8 mouse cellular contexts compared by ENCODE assay signal in the genomic region with DNA sequence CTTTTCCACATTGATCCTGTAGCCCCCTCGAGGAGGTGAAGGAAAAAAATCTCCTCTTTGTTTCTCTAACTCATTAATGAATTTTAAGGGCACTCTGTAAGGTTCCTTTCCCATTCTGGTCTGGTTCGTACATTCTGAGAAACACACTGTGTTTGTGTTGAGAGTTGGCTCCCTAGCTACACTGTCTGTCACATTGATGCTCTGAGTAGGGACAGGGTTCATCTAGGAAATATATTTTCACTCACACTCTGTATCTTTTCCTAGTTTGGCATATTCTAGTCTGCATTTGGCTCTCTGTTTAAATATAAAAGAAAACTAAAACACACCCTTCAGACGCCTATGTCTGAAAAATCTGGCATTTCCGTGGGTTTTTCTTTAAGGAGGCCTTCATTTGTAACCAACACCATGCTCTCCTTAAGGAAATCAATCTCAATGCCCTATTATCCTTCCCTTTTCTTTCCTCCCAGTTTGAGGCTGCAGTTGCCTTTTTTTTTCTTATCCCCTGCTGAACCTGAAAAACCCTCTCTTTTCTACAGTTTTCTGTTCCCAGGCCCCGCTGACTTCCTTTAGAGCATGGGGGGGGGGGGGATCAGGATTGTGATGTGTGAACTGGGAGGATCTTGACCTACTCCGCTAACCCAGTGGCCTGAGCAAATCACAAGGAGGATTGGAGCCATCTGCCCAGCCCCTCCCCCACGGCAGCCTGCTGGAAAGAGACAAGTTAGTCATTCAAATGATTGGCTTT. TPM values are rescaled to one million over a fixed set of nuclear protein-coding genes. Genes with fewer than 3 reads are reported as not detected.
DNase-seq lines count a peak whose midpoint lies in the region; ATAC-seq and TF ChIP-seq lines count a peak whose summit lies in the region.

No protein-coding gene starts in this region.

- DNase-seq in adrenal gland, adult (ENCODE audit: inconsistent age in 2 of 2, low spot score in 1 of 2), result peak; percentile 62 to 84
- peak; percentile 65 for DNase-seq in cerebellum, adult 9-11 months
- DNase-seq in frontal cortex, adult 2 months (ENCODE audit: extremely low spot score in 1 of 2, low spot score in 1 of 2), result peak; percentile 73 to 89
- DNase-seq in hindbrain, embryonic 11.5 days (ENCODE audit: low spot score), result peak; percentile 90
- DNase-seq in layer of hippocampus, postnatal 25 days (ENCODE audit: extremely low spot score in 1 of 2, low spot score in 1 of 2), result peak; percentile 33 to 69
- DNase-seq in lung, postnatal 4 days, result peak; percentile 58 to 81
- peak; percentile 61 to 74 for DNase-seq in right cerebral cortex, postnatal 36 days (ENCODE audit: low spot score in 2 of 2)
- no peak for DNase-seq in thymus, adult 2 months

- peak overlapping the region; percentile 52 for H3K4me3 ChIP-seq in hindbrain, embryonic 11.5 days (ENCODE audit: low read depth, low read length)
- no peak overlapping the region for H3K4me3 ChIP-seq in thymus, adult 2 months (ENCODE audit: control insufficient read depth, insufficient read depth, low read length)

- 4% methylated on average over 7 of the region's 7 CpGs for WGBS in hindbrain, embryonic 11.5 days
- WGBS in thymus, adult 2 months, result 67% methylated on average over 7 of the region's 7 CpGs

- peak; percentile 94 for ATAC-seq in hindbrain, embryonic 11.5 days (ENCODE audit: low FRiP score)

- no peaks in the 10 kb centered on the region for H3K36me3 ChIP-seq in hindbrain, embryonic 11.5 days (ENCODE audit: control insufficient read depth, insufficient read depth, low read length)
- H3K36me3 ChIP-seq in thymus, adult 2 months (ENCODE audit: control insufficient read depth, insufficient read depth, low read length), result no peaks in the 10 kb centered on the region

- H3K27ac ChIP-seq in hindbrain, embryonic 11.5 days (ENCODE audit: low read depth, low read length), result peak overlapping the region; percentile 88
- H3K27ac ChIP-seq in thymus, adult 2 months (ENCODE audit: control insufficient read depth, insufficient read depth, low read length), result no peak overlapping the region

- H3K27me3 ChIP-seq in hindbrain, embryonic 11.5 days (ENCODE audit: control insufficient read depth, insufficient read depth, low read length), result no peaks in the 10 kb centered on the region
- no peaks in the 10 kb centered on the region for H3K27me3 ChIP-seq in thymus, adult 2 months (ENCODE audit: control insufficient read depth, insufficient read depth, low read length)

- peak overlapping the region; percentile 72 for H3K9ac ChIP-seq in hindbrain, embryonic 11.5 days (ENCODE audit: low read depth, low read length)

- peaks cover 6% of the 10 kb centered on the region for H3K4me1 ChIP-seq in hindbrain, embryonic 11.5 days (replicated peaks; ENCODE audit: control insufficient read depth, insufficient read depth, low read length)
- H3K4me1 ChIP-seq in thymus, adult 2 months (replicated peaks; ENCODE audit: control insufficient read depth, insufficient read depth, low read length), result no peaks in the 10 kb centered on the region

- peak overlapping the region; percentile 46 for H3K4me2 ChIP-seq in hindbrain, embryonic 11.5 days (replicated peaks; ENCODE audit: low read depth, low read length)

- TF ChIP-seq POLR2A in thymus, adult 2 months (IDR thresholded peaks at IDR 0.05; ENCODE audit: control insufficient read depth, extremely low read depth, insufficient read depth, low read length, poor library complexity), result no peak

- no peaks in the 10 kb centered on the region for H3K9me3 ChIP-seq in hindbrain, embryonic 11.5 days (ENCODE audit: control insufficient read depth, low read length)

- no peak for TF ChIP-seq CTCF in thymus, adult 2 months (IDR thresholded peaks at IDR 0.05; ENCODE audit: borderline replicate concordance, control insufficient read depth, extremely low read depth, insufficient read depth, low read length, poor library complexity)

RNA-seq across cellular contexts. Expression of a gene that starts 0.4 kb away (rescaled TPM):
- polyA plus RNA-seq in frontal cortex, adult 2 months (2012; rRNA removed), result 471 and 572 TPM in 2 replicates
- 1,341 and 1,349 TPM in 2 replicates for polyA plus RNA-seq in hindbrain, embryonic 11.5 days (2014; fragmentation: Nextera tagmentation; extraction: Ambion mirVana)
- 100 to 1,000 TPM; 109 to 116 TPM for total RNA-seq in layer of hippocampus, postnatal 25 days (2021)
- 0.16 and 0.31 TPM in 2 replicates for polyA plus RNA-seq in thymus, adult 2 months (2012; rRNA removed)

RNA-seq across cellular contexts. Expression of a gene that starts 9.8 kb away (rescaled TPM):
- 42.2 and 48.2 TPM in 2 replicates for polyA plus RNA-seq in frontal cortex, adult 2 months (2012; rRNA removed)
- 13.1 and 13.9 TPM in 2 replicates for polyA plus RNA-seq in hindbrain, embryonic 11.5 days (2014; fragmentation: Nextera tagmentation; extraction: Ambion mirVana)
- total RNA-seq in layer of hippocampus, postnatal 25 days (2021), result 10 to 100 TPM; 31.1 to 32.4 TPM
- 44.0 and 48.3 TPM in 2 replicates for polyA plus RNA-seq in thymus, adult 2 months (2012; rRNA removed)

Comparison
In these comparisons a context has a peak if more than half of its experiments do, and no peak if none do; other contexts are left out.
1. RNA of a gene that starts 0.4 kb away (polyA plus RNA-seq): 1,341 to 1,349 TPM in hindbrain, embryonic 11.5 days and 471 to 572 TPM in frontal cortex, adult 2 months; 0.16 to 0.31 TPM in thymus, adult 2 months; every median in the first group is over 100 times any median in the second.